Mouse (Mus musculus) erythroblast, embryonic 14.5 days (primary cell): Measurements from ENCODE around the gene Stub1. TPM values are rescaled to one million over a fixed set of nuclear protein-coding genes. Genes with fewer than 3 reads are reported as not detected.

Experiments used
- H3K27me3 ChIP-seq: 2 replicates; pipeline ENCODE4 v1.6.1; 2012; ENCODE audit warnings: inconsistent platforms; ENCODE audit not compliant: control insufficient read depth
- H3K36me3 ChIP-seq: 2 replicates; pipeline ENCODE4 v1.6.1; 2012; ENCODE audit warnings: mild to moderate bottlenecking, inconsistent platforms; ENCODE audit not compliant: control insufficient read depth
- H3K4me1 ChIP-seq: 2 replicates; pipeline ENCODE4 v1.6.1; 2012; ENCODE audit warnings: inconsistent platforms; ENCODE audit not compliant: control insufficient read depth
- H3K4me3 ChIP-seq: replicated peaks from 2 replicates; pipeline ENCODE3; 2012; ENCODE audit warnings: moderate library complexity, mild to moderate bottlenecking, inconsistent platforms
- H3K9me3 ChIP-seq: 2 replicates; pipeline ENCODE4 v1.6.1; 2012; ENCODE audit warnings: low read length, inconsistent platforms, mixed read lengths; ENCODE audit not compliant: control insufficient read depth
- GATA1 ChIP-seq: IDR thresholded peaks from 2 replicates; pipeline ENCODE4 v1.6.1; 2012; ENCODE audit warnings: low read length, inconsistent platforms, mixed read lengths
- TAL1 ChIP-seq: IDR thresholded peaks from 3 replicates; pipeline ENCODE4 v1.6.1; 2012; ENCODE audit warnings: low read length, inconsistent platforms, mixed read lengths
- polyA plus RNA-seq: library from polyadenylated mRNA; stranded (reverse); fragments of >175 nt; gene quantifications from 2 replicates; pipeline ENCODE4 v1.2.3, GENCODE M21; 2012

Gene Stub1
- 10.1 and 10.6 TPM in 2 replicates for polyA plus RNA-seq

DNA sequence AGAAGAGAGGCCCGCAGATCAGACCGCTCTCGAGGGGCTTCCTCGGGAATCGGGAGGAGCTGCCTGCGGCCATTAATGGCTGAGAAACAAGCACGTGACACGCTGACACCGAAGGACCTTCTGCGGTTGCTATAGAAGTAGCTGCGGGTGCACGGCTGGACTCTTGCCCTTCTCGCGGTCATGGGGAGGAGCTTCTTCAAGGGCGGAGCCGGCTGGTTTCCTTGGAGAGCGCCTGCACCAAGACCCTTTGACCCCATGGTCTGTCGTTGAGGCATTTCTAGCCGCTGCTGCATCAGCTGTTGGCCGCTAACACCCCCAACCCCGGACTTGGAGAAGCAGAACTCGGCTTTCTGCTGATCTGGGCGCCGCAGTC, at the start of gene Stub1:
Gene Stub1 (minus strand): TSS at position 114 of the 373 bp plus-strand sequence.
- H3K36me3 ChIP-seq, result peaks cover 66% of the 10 kb centered on the region
- peaks cover 95% of the 10 kb centered on the region for H3K4me1 ChIP-seq
- TF ChIP-seq GATA1 (no peak), TAL1 (no peak)
- H3K9me3 ChIP-seq, result no peaks in the 10 kb centered on the region
- H3K27me3 ChIP-seq, result no peaks in the 10 kb centered on the region
- H3K4me3 ChIP-seq, result peak within 1 kb of the TSS; percentile 81

DNA sequence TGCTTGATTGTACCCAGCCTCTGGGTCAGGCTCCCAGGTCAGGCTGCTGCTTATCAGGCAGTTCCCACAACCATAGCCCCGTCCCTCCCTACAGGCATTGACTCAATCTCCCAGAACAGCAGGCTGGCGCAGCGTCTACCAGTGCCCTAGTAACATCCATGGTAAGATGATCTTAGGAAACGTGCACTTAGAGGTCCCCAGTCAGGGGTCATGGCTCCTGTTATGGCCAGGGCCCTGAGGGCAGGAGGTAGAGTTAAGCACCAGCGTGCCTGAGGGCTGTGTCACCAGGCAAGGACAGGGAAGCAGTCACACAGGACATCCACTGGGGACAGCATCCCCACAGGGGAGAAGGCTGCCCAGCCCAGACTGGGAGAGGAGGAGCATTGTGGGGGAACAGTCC, 49.1 kb upstream of the Stub1 start:
- peaks cover 64% of the 10 kb centered on the region for H3K36me3 ChIP-seq
- H3K9me3 ChIP-seq, result no peaks in the 10 kb centered on the region
- no peaks in the 10 kb centered on the region for H3K27me3 ChIP-seq
- TF ChIP-seq GATA1, result no peak
- TF ChIP-seq TAL1, result no peak
- H3K4me3 ChIP-seq, result no peak overlapping the region
- H3K4me1 ChIP-seq, result peaks cover 33% of the 10 kb centered on the region

DNA sequence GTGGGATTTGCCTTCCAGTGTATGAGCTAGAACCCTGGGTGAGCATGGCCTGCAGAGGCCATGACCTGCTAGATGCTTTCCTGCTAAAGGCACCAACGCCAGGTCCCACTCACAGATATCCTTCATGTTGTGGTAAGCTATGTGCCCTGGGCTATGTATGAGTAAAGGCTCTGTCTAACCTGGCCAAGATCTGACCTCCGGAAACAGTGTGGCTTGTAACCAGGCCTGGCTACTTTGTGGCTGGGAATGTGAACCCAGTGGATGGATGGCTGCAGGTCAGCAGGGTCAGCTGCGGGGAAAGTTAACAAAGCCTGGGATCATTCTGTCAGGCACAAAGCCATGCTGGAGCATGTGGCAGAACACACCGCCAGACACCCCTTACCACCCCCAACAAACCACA, 48.5 kb upstream of the Stub1 start:
- H3K4me1 ChIP-seq, result peaks cover 38% of the 10 kb centered on the region
- H3K9me3 ChIP-seq, result no peaks in the 10 kb centered on the region
- H3K27me3 ChIP-seq, result no peaks in the 10 kb centered on the region
- TF ChIP-seq GATA1, result no peak
- TF ChIP-seq TAL1, result no peak
- H3K4me3 ChIP-seq, result no peak overlapping the region
- H3K36me3 ChIP-seq, result peaks cover 67% of the 10 kb centered on the region

DNA sequence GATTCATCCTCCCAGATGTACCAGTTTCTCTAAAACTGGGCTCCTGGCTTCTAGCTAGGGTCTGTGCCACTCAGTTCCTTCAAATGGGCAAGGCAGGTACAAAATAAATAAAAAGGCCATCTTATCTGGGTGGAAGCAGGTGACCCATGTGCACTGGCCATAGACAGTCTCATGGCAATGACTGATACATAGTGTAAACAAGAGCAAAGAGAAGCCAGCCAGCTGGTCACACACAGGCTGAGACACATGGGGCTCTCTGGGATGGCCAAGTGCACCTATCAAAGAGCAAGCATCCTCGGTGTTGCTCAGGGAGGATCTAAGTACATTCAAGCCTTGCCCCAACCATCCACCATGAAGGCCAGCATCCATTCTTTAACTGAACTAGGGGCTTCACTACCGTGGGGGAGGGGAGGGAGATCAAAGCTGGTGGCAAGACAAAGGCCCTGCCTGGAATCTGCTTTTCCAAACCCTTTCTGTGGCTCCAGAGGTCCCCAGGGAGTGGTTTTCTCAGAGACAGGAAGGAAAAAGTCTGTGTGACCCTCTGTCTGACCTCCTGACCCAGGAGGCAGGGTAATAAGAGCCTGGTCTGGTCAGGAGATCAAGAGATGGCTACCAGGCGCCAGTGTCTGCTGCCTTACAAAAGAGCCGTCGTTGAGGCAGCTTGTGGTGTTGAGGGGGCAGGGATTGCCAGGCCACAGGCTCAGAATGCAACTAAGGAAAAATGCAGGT, 47.9 kb upstream of the Stub1 start:
- TF ChIP-seq GATA1 (no peak), TAL1 (no peak)
- peaks cover 44% of the 10 kb centered on the region for H3K4me1 ChIP-seq
- H3K9me3 ChIP-seq, result no peaks in the 10 kb centered on the region
- H3K36me3 ChIP-seq, result peaks cover 66% of the 10 kb centered on the region
- no peak overlapping the region for H3K4me3 ChIP-seq
- no peaks in the 10 kb centered on the region for H3K27me3 ChIP-seq

DNA sequence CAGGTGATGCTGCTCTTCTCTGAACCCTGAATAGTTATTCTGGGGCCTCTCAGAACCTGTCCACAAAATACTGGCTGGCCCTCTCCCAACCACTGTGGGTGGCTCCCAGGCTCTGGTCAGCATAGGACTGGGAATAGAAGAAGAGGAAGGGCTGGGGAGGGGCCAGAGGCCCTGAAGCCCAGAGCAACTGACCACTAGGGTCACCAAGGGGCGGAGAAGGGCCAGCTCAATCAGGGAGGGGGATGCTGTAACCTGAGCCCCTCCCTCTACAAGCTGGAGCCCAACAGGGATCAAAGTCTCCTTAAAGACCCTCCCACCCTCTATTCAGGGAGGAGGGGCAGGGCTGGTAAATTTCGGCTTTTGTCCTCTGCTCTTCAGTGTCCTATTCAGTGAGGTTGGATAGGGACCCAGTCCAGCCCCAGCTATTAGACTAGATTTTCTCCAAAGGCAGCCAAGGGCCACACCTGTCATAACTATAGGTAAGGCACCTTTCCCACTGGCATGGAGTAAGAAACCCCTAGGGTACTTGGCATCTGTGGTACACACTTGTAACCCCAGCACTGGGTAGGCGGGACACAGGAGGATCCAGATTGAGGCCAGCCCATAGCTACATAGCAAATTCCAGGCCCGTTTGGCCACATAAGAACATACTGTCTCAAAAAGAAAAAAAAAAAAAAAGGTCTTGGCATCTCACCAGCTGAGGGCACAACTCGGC, 47.1 kb upstream of the Stub1 start, which contains the start of gene Wfikkn1:
Gene Wfikkn1 (minus strand): TSS at position 663 of the 715 bp plus-strand sequence.
- Histone ChIP-seq H3K36me3 (peaks cover 65% of the 10 kb centered on the region), H3K9me3 (no peaks in the 10 kb centered on the region), H3K27me3 (no peaks in the 10 kb centered on the region), H3K4me3 (no peak within 1 kb of the TSS), H3K4me1 (peaks cover 48% of the 10 kb centered on the region)
- TF ChIP-seq TAL1, result no peak
- no peak for TF ChIP-seq GATA1

DNA sequence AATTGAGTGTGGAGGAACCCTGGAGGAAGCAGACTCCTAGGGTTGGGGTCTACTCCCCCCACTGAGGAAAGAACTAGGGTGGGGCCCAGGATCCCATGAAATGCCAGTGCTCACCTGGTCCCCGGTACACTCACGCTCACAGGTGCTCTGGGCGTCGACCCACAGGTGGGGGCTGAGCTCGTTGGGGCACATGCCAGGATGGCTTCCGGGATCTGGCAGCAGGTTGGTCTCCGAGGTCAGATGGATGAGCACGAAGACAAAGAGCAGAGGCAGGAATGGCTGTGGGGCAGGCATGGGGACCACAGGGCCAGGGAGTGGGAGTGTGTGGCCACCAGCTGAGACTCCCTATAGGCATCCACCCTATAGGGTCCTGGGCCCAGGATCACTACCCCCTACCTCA, 46.5 kb upstream of the Stub1 start:
- Histone ChIP-seq H3K36me3 (peaks cover 61% of the 10 kb centered on the region), H3K4me3 (no peak overlapping the region), H3K4me1 (peaks cover 53% of the 10 kb centered on the region), H3K27me3 (no peaks in the 10 kb centered on the region), H3K9me3 (no peaks in the 10 kb centered on the region)
- TF ChIP-seq GATA1 (no peak), TAL1 (no peak)

DNA sequence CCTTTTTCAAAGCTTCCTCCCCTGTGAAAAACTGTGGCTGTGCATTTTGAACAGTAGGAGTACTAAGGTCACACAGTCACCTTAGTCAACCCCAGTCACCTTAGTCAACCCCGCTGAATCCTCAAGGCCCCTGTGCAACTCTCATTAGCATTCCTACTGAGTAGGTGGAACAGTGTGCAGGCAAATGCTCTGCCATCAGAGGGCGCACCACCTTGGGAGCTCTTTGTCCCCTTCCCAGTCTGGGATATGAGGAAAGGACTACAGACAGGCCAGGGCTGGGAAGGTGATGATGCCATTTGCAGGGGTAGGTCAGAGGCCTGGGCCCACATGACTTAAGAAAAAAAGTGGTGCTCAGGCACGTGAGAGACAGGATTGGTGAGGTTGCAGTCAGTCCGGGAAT, 46.1 kb upstream of the Stub1 start:
- TF ChIP-seq GATA1, result no peak
- no peak for TF ChIP-seq TAL1
- Histone ChIP-seq H3K36me3 (peaks cover 56% of the 10 kb centered on the region), H3K4me3 (no peak overlapping the region), H3K4me1 (peaks cover 58% of the 10 kb centered on the region), H3K27me3 (no peaks in the 10 kb centered on the region), H3K9me3 (no peaks in the 10 kb centered on the region)

DNA sequence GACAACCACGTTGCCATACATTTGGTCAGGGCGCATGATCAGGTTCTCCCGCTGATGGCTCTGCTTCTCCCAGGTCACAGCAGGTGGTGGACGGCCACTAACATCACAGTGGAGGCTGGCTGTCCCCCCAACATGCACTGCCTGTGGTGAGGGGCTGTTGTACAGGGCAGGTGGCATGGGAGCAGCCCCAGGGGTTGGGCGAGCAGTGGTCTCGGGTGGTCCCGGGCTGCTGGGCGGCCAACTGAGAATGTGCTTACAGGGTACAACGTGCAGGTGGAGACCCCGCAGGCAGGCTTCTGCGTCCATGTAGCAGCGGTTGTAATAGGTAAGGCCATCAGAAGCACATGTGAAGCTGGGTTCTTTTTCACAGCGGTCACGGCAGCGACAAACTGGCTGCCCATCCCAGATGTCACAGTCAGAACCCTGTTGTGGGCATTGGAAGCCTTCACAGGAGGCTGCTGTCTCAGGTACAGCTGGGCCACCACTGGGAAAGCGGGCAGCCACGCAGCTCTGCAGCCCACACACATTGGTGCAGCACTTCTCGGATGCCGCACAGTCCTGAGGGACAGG, 45.5 kb upstream of the Stub1 start:
- peaks cover 63% of the 10 kb centered on the region for H3K4me1 ChIP-seq
- H3K36me3 ChIP-seq, result peaks cover 50% of the 10 kb centered on the region
- no peak overlapping the region for H3K4me3 ChIP-seq
- no peaks in the 10 kb centered on the region for H3K9me3 ChIP-seq
- no peak for TF ChIP-seq TAL1
- TF ChIP-seq GATA1, result no peak
- no peaks in the 10 kb centered on the region for H3K27me3 ChIP-seq

DNA sequence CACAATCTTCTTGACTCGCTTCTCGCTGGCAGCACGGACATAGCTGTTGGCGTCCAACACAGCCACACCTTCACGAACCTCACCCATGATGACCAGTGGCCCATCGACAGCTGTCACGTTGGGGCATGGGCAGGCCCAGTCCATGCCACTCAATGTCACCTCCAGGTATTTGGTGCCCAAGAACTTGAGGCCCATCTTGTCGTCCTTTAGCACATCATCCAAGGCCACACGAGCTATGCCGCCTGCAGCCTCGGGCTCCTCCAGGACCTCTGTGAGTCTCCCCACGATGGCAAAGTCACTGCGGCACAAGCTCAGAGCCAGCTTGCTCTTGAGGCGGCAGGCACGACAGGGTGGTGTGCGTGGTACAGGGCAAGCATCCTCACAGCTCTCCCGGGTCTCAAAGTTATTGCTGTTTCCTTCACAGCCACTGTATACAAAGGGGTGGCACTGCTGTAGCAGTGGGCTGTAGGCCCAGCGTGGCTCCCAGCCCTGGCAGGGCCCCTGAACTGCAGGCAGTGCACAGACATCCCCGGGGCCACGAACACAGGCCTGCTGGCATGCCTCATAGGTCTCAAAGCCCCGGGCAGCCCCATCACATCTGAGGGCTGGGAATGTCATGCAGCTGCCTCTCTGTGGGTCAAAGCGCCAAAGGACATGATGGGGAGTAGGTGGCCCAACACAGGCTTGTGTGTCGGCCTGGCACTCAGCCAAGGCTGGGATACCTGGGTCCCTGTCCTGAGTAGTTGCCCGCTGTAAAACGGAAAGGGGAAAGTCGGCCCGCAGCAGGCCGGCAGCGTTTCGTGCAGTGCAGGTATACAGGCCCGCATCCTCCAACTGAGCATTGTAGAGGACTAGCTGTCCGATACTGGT, 44.8 kb upstream of the Stub1 start:
- Histone ChIP-seq H3K9me3 (no peaks in the 10 kb centered on the region), H3K27me3 (no peaks in the 10 kb centered on the region), H3K4me3 (no peak overlapping the region), H3K4me1 (peaks cover 65% of the 10 kb centered on the region), H3K36me3 (peaks cover 43% of the 10 kb centered on the region)
- TF ChIP-seq TAL1 (no peak), GATA1 (no peak)
